Mouse (Mus musculus) mesoderm, embryonic 11.5 days (tissue): ENCODE measurements around the gene Lrmda.

Source experiments
- DNase-seq: peaks from one replicate; pipeline ENCODE4 v3.0.0-alpha.2; 2012; ENCODE audit warnings: low read depth, low spot score

Lrmda gene

DNA sequence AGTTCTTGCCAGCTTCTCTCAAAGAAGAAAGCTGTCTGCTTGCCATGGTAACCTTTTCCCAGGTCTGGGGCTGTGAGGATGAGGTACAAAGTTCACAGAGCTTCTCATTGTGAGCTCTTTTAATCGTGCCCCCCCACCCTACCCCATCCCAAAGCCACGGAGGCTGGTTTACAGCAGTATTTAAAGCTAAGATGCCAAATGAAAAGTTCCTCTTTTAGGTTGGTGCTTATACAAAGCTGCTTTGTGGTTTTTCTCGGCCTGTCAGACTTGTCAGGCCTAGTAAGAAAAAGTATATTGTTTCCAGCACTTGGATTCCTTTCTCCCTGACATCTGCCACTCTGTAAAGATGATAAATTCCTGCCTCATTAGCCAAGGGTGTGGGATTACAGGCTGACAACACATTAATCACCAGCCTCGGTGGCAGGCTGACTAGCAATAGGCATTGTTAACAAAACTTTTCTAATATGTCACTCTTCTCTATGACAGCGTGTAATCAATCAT is 629.9 kb downstream of the Lrmda start:
- peak; percentile 69 for DNase-seq

- DNase-seq: no peak
Observed at GRCm38 (mm10) chr14:22649985-22650984, 630.8 kb downstream of the Lrmda start.

- DNase-seq: peak; percentile 82
Observed at GRCm38 (mm10) chr14:22651131-22651952, 631.8 kb downstream of the Lrmda start.

- DNase-seq: no peak
Observed at GRCm38 (mm10) chr14:22662496-22662895, 643.0 kb downstream of the Lrmda start.

DNA sequence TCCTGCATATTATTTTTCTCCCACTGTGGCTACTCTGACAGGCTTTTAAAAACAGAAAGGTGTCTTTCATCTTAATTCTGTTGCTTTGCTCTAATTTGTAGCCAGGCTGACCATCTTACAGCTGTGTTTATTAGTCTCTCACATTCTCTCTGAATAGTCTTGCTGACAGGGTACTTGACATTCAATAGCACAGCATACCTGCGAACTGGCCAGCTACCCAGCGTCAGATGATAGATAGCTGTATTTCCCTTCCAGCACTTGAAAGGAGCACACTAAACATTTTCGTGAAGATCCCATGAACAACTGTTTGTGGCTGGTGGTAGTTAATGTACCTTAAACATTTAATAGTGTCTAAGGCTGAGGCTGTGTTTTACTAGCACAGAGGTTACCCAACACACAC is 646.9 kb downstream of the Lrmda start:
- no peak for DNase-seq

DNA sequence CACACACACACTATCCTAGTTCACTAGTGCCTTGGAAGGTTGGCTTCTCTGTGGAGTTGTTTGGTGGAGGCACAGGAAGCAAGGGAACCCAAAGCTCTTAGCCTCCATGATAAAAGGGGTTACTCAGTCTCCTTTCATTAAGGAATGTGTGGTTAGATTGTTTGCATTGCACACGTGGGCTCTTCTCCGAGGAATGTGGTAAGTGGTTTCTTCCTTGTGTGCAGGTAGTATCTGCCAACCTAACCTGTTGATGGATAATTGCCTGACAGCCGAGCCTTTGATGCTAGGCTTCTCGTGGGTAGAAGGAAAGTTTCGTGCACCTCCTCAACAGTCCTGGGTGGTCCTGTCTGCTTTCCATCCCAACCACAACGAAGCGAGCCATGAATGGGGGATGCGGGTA is 648.8 kb downstream of the Lrmda start:
- no peak for DNase-seq

DNA sequence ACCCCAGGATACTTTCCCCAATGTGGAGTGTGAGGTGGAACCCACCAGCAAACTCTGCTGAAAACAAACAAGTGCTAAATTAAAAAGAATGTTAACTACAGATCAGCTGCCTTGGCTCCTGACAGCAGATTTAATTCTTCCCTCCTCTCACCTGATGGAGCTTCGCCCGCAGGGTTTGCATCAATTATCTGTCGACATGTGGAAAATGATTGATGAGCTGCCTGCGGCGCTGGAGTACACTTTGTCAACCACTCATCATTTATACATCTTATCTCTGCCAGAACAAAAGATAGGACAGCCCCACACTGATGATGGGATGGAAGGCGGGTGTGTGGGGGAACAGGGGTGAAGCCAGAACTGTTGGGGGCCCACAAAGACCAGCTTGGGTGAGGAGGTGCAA is 649.2 kb downstream of the Lrmda start:
- DNase-seq: peak; percentile 33

- DNase-seq: no peak
Observed at GRCm38 (mm10) chr14:22673581-22673980, 654.1 kb downstream of the Lrmda start.

GRCm38 (mm10) chr14:22679008-22679704 is 659.6 kb downstream of the Lrmda start:
- no peak for DNase-seq

DNA sequence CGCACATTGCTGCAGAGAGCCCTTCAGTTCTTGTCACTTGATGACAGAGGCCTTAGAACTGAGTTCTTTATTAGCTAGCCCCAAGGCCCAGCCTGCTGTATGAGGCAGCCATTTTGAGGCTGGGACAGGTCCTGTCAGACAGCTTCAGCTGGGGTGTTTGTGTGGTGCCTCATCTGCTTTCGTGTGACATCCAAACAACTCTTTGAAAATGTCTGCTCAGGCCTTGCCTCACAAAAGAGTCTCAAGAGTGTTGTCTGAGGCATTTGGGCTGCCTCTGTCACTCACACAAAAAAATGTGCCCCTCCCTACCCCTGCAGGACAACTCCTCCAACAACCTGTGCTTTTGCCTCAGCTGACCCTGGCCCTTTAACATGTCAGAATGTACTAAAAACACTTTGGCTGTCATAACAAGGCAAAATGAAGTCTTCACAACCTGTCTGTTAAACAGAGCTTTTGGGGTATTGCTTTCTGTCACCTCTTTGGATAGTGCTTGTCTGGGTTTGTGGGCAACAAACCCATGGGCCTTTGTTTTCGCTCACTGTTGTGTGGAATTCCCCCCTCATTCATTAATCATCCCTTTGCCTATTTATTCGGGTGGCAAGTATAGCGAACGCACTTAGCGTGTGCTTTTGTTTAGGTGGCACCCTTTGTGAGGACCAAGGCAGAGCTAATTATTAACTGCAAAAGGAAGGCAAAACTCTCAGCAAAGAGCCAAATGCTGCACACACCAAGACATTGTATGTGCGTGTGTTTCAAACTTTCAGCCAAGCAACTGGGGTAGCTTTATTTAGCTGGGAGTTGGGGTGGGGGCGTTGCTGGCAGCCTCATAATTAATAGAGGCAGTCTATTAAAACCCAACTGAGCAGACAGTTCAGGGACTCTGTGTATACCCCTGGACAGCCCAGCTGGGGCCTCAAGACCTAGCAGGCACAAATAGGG is 660.5 kb downstream of the Lrmda start:
- peak; percentile 65 for DNase-seq

- no peak for DNase-seq
Observed at GRCm38 (mm10) chr14:22686886-22687285, 667.4 kb downstream of the Lrmda start.

DNA sequence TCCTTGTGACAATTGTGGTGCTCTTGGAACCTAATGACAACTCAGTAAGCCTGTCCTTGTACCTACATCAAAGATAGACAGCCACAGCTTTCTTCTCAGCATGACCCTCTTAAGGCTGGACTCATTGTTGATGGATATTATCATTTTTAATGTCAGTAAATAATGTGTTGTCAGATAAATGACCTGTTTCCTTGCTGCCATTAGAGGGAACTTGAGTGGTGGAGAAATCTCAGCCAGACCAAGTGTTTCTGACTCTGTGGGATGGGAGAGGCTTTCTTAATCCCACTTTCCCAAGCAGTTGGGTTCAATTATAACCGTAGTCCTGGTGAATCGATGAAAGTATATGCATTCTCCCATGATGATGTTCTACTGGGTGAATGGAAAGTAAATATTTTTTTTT is 668.9 kb downstream of the Lrmda start:
- DNase-seq: no peak

DNA sequence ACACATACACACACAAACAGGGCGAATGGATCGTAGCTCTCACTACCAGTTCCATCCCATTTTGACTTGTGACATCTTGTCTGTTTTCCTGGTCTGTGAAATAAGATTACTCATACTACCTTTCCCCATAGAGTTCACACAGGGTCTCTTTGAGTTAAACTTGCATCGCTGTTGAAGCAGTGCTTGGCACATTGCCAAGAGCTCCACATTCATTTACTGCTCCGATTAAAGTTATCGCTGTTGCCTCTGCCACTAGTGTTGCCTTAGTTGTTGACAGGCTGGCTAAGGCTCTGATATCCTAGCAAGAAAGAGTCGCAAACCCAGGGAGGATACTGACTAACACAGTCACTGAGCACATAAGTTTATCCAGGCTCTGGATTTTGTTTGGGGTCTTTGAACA is 675.9 kb downstream of the Lrmda start:
- DNase-seq: peak; percentile 60

GRCm38 (mm10) chr14:22695931-22696365 is 676.4 kb downstream of the Lrmda start:
- no peak for DNase-seq

- no peak for DNase-seq
Observed at GRCm38 (mm10) chr14:22700236-22700635, 680.7 kb downstream of the Lrmda start.

DNA sequence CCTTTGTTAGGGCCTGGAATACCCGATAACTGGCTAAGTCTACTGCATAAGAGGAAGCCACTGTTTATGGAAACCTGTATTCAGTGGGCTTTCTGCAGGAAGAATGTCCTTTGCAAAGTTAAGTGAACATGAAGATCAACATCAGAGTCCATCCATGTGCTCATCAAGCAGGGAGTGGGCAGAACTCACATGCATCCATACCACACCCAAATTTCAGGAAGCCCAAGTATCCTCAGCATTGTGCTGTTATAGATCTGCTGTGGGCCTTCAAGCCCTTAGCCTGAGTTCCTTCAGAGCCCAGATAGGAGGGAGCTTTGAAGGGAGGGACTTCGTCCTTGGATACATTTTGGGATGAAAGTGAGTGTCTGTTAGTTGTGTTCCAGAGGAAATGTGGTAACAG is 681.2 kb downstream of the Lrmda start:
- DNase-seq: no peak

GRCm38 (mm10) chr14:22707958-22708701 is 688.6 kb downstream of the Lrmda start:
- no peak for DNase-seq

DNA sequence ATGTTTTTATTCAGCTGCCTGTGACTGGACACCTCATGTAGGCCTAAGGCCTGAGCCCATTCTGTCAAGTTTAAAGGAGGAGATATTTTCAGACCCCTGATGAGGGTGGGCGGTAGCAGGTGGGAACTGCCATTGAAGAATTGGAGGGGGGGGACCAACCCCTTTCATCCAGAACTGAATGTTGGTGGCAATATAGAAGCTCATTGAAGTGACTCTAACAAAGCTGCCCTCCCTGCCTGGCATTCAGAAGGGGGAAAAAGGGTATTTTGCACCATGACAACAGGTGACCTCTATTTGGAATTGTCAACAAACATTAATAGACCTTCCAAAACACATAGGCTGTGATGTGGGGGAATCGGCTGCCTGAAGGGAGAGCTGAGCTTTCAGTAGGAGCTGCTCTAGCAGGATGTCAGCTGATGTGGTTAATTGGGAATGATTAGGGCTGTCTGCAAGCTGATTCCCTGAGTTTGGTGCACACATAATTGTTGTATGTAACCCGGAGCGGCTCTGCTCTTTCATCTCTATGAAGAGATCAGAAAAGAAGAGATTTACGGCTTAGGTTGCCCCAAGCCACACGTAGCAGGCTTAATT is 690.7 kb downstream of the Lrmda start:
- DNase-seq: peak; percentile 31

GRCm38 (mm10) chr14:22712388-22712787 is 692.9 kb downstream of the Lrmda start:
- no peak for DNase-seq
